In genomic region chr17:28133193-28133592, GRCm38 (mm10) we compare ENCODE assay signal across 9 mouse cellular contexts. TPM values are rescaled to one million over a fixed set of nuclear protein-coding genes. Genes with fewer than 3 reads are reported as not detected.
A peak's percentile ranks its signal among the peaks of the same experiment; 100 is the strongest.
DNase-seq lines count a peak whose midpoint lies in the region; ATAC-seq and TF ChIP-seq lines count a peak whose summit lies in the region.
"Had no signal": no experiment of that assay in that cellular context is flagged by ENCODE, and none has a peak within 500 bp of the region (broad histone marks: within the 10 kb centered on the region; RNA-seq: fewer than 3 reads in every experiment).

No protein-coding gene starts in this region.

- no peaks in the 10 kb centered on the region for H3K36me3 ChIP-seq in forebrain, embryonic 10.5 days (replicated peaks)
- H3K36me3 ChIP-seq in hindbrain, postnatal 0 days (ENCODE audit: insufficient read depth, low read length): no peaks in the 10 kb centered on the region
- no peaks in the 10 kb centered on the region for H3K36me3 ChIP-seq in midbrain, embryonic 14.5 days (ENCODE audit: control insufficient read depth, insufficient read depth, low read length)
- H3K36me3 ChIP-seq in stomach, embryonic 15.5 days: no peaks in the 10 kb centered on the region
- H3K36me3 ChIP-seq: liver, embryonic 15.5 days had no signal

- DNase-seq in CD4-positive, CD25-positive, alpha-beta regulatory T cell, adult 2 months (ENCODE audit: low read depth, low spot score): peak; percentile 63
- peak; percentile 85 for DNase-seq in ZHBTc4 (ENCODE audit: low read depth, low spot score)
- peak; percentile 81 for DNase-seq in forebrain, embryonic 10.5 days (ENCODE audit: extremely low spot score, low spot score)
- DNase-seq in hindbrain, postnatal 0 days (ENCODE audit: low spot score): peak; percentile 80
- DNase-seq in left cerebral cortex, postnatal 36 days (ENCODE audit: low spot score in 2 of 2): peak; percentile 28 to 36
- DNase-seq in midbrain, embryonic 14.5 days: peak; percentile 83

- peak; percentile 88 for TF ChIP-seq CTCF in hindbrain, postnatal 0 days (IDR thresholded peaks at IDR 0.05; ENCODE audit: low read depth)

- H3K9me3 ChIP-seq in forebrain, embryonic 10.5 days: no peaks in the 10 kb centered on the region
- no peaks in the 10 kb centered on the region for H3K9me3 ChIP-seq in hindbrain, postnatal 0 days (ENCODE audit: low read length)
- H3K9me3 ChIP-seq in midbrain, embryonic 14.5 days (ENCODE audit: control insufficient read depth, low read length): no peaks in the 10 kb centered on the region
- no peaks in the 10 kb centered on the region for H3K9me3 ChIP-seq in stomach, embryonic 15.5 days
- H3K9me3 ChIP-seq: liver, embryonic 15.5 days had no signal

- H3K27me3 ChIP-seq in forebrain, embryonic 10.5 days (ENCODE audit: poor library complexity, severe bottlenecking): peaks cover 11% of the 10 kb centered on the region; the same call in 1 of the 2 replicates
- H3K27me3 ChIP-seq in hindbrain, postnatal 0 days (ENCODE audit: insufficient read depth, low read length): no peaks in the 10 kb centered on the region
- H3K27me3 ChIP-seq in midbrain, embryonic 14.5 days (ENCODE audit: control insufficient read depth, insufficient read depth, low read length): no peaks in the 10 kb centered on the region
- no peaks in the 10 kb centered on the region for H3K27me3 ChIP-seq in stomach, embryonic 15.5 days (replicated peaks)

- H3K4me1 ChIP-seq in forebrain, embryonic 10.5 days: peaks cover 52% of the 10 kb centered on the region
- no peaks in the 10 kb centered on the region for H3K4me1 ChIP-seq in hindbrain, postnatal 0 days (ENCODE audit: insufficient read depth, low read length)
- H3K4me1 ChIP-seq in midbrain, embryonic 14.5 days (ENCODE audit: control insufficient read depth, insufficient read depth, low read length): no peaks in the 10 kb centered on the region
- H3K4me1 ChIP-seq in stomach, embryonic 15.5 days: no peaks in the 10 kb centered on the region
- H3K4me1 ChIP-seq: liver, embryonic 15.5 days had no signal

- intact Hi-C loops in left cerebral cortex, postnatal 36 days (cut with DNase I): loop anchor here (5.0 kb wide), 1 partner anchor 46 kb away; no protein-coding TSS in a partner anchor

- no peak overlapping the region for H3K4me3 ChIP-seq in forebrain, embryonic 10.5 days
- no peak overlapping the region for H3K4me3 ChIP-seq in hindbrain, postnatal 0 days (ENCODE audit: low read length)
- no peak overlapping the region for H3K4me3 ChIP-seq in midbrain, embryonic 14.5 days (replicated peaks; ENCODE audit: low read depth, low read length)
- H3K4me3 ChIP-seq in stomach, embryonic 15.5 days (replicated peaks): no peak overlapping the region
- H3K4me3 ChIP-seq: liver, embryonic 15.5 days had no signal

- H3K27ac ChIP-seq in forebrain, embryonic 10.5 days: 0 out of 2 replicates have a peak overlapping the region, but pooled peaks have one; percentile 30
- no peak overlapping the region for H3K27ac ChIP-seq in hindbrain, postnatal 0 days
- no peak overlapping the region for H3K27ac ChIP-seq in midbrain, embryonic 14.5 days (replicated peaks; ENCODE audit: low read depth, low read length)
- no peak overlapping the region for H3K27ac ChIP-seq in stomach, embryonic 15.5 days
- H3K27ac ChIP-seq: liver, embryonic 15.5 days had no signal

- no peak overlapping the region for H3K9ac ChIP-seq in hindbrain, postnatal 0 days (replicated peaks; ENCODE audit: low read length)
- no peak overlapping the region for H3K9ac ChIP-seq in midbrain, embryonic 14.5 days (replicated peaks; ENCODE audit: low read length)
- no peak overlapping the region for H3K9ac ChIP-seq in stomach, embryonic 15.5 days
- H3K9ac ChIP-seq: liver, embryonic 15.5 days had no signal

- peak overlapping the region; percentile 8; the same call in 1 of the 2 replicates for H3K4me2 ChIP-seq in hindbrain, postnatal 0 days (ENCODE audit: low read depth, low read length)
- H3K4me2 ChIP-seq in midbrain, embryonic 14.5 days (ENCODE audit: low read length): no peak overlapping the region
- peak overlapping the region; percentile 26; the same call in 1 of the 2 replicates for H3K4me2 ChIP-seq in stomach, embryonic 15.5 days
- H3K4me2 ChIP-seq: liver, embryonic 15.5 days had no signal

- ATAC-seq in CD4-positive, CD25-positive, alpha-beta regulatory T cell, adult 4 months: no peak
- ATAC-seq in hindbrain, postnatal 0 days: no peak; the same call in 1 of the 2 replicates
- no peak for ATAC-seq in midbrain, embryonic 14.5 days (ENCODE audit: low FRiP score, low TSS enrichment)
- no peak for ATAC-seq in stomach, embryonic 15.5 days (ENCODE audit: insufficient read depth, low FRiP score, low read depth)

- WGBS in forebrain, embryonic 10.5 days: 9% methylated on average over 14 of the region's 14 CpGs
- WGBS in hindbrain, postnatal 0 days: 6% methylated on average over 14 of the region's 14 CpGs
- WGBS in midbrain, embryonic 14.5 days: 5% methylated on average over 14 of the region's 14 CpGs
- 7% methylated on average over 14 of the region's 14 CpGs for WGBS in stomach, embryonic 15.5 days

RNA-seq across cellular contexts. Expression of gene Scube3, which starts 8.7 kb away (rescaled TPM):
- polyA plus RNA-seq in CD4-positive, CD25-positive, alpha-beta regulatory T cell, adult 4 months (2017; shearing (Covaris generic)): not detected
- polyA plus RNA-seq in forebrain, embryonic 10.5 days (2016; fragmentation: Nextera tagmentation; extraction: Ambion mirVana): 11.5 and 13.9 TPM in 2 replicates
- total RNA-seq in hindbrain, postnatal 0 days (2014; rRNA removed): 10.7 and 10.9 TPM in 2 replicates
- 2.1 TPM in 2 replicates for polyA plus RNA-seq in hindbrain, postnatal 0 days (2015; fragmentation: Nextera tagmentation; extraction: Ambion mirVana)
- 1 to 10 TPM; 1.9 to 2.4 TPM for total RNA-seq in left cerebral cortex, postnatal 36 days (2021)
- 7.3 and 8.0 TPM in 2 replicates for polyA plus RNA-seq in midbrain, embryonic 14.5 days (2014; fragmentation: Nextera tagmentation; extraction: Ambion mirVana)
- 1.6 and 2.4 TPM in 2 replicates for polyA plus RNA-seq in stomach, embryonic 15.5 days (2015; fragmentation: Nextera tagmentation; extraction: Ambion mirVana)

RNA-seq across cellular contexts. Expression of gene Zfp523, which starts 43.7 kb away (rescaled TPM):
- polyA plus RNA-seq in CD4-positive, CD25-positive, alpha-beta regulatory T cell, adult 4 months (2017; shearing (Covaris generic)): 1 to 10 TPM; 2.9 to 5.5 TPM
- polyA plus RNA-seq in forebrain, embryonic 10.5 days (2016; fragmentation: Nextera tagmentation; extraction: Ambion mirVana): 32.6 and 35.6 TPM in 2 replicates
- 76.0 and 78.3 TPM in 2 replicates for total RNA-seq in hindbrain, postnatal 0 days (2014; rRNA removed)
- polyA plus RNA-seq in hindbrain, postnatal 0 days (2015; fragmentation: Nextera tagmentation; extraction: Ambion mirVana): 37.7 and 39.3 TPM in 2 replicates
- total RNA-seq in left cerebral cortex, postnatal 36 days (2021): 100 to 1,000 TPM; 102 to 116 TPM
- 41.8 and 51.9 TPM in 2 replicates for polyA plus RNA-seq in midbrain, embryonic 14.5 days (2014; fragmentation: Nextera tagmentation; extraction: Ambion mirVana)
- 28.1 and 36.2 TPM in 2 replicates for polyA plus RNA-seq in stomach, embryonic 15.5 days (2015; fragmentation: Nextera tagmentation; extraction: Ambion mirVana)

RNA-seq across cellular contexts. Expression of gene Tcp11, which starts 52.8 kb away (rescaled TPM):
- 1 to 10 TPM; 3.1 to 3.8 TPM for polyA plus RNA-seq in CD4-positive, CD25-positive, alpha-beta regulatory T cell, adult 4 months (2017; shearing (Covaris generic))
- 0.68 and 0.85 TPM in 2 replicates for polyA plus RNA-seq in forebrain, embryonic 10.5 days (2016; fragmentation: Nextera tagmentation; extraction: Ambion mirVana)
- total RNA-seq in hindbrain, postnatal 0 days (2014; rRNA removed): 2.9 and 3.6 TPM in 2 replicates
- 1.9 and 2.0 TPM in 2 replicates for polyA plus RNA-seq in hindbrain, postnatal 0 days (2015; fragmentation: Nextera tagmentation; extraction: Ambion mirVana)
- under 1 TPM; 0.54 to 0.59 TPM for total RNA-seq in left cerebral cortex, postnatal 36 days (2021)
- polyA plus RNA-seq in midbrain, embryonic 14.5 days (2014; fragmentation: Nextera tagmentation; extraction: Ambion mirVana): 0.88 and 1.1 TPM in 2 replicates
- polyA plus RNA-seq in stomach, embryonic 15.5 days (2015; fragmentation: Nextera tagmentation; extraction: Ambion mirVana): 2.2 and 2.8 TPM in 2 replicates

Comparison
In these comparisons a context has a peak if more than half of its experiments do, and no peak if none do; other contexts are left out.
1. DNase-seq: peak in every context shown above with its lines; median percentile 85 in ZHBTc4; 83 in midbrain, embryonic 14.5 days; 81 in forebrain, embryonic 10.5 days; 80 in hindbrain, postnatal 0 days; 63 in CD4-positive, CD25-positive, alpha-beta regulatory T cell, adult 2 months; 32 in left cerebral cortex, postnatal 36 days.